Comparison of ENCODE assay signal across 24 mouse cellular contexts in the genomic region with DNA sequence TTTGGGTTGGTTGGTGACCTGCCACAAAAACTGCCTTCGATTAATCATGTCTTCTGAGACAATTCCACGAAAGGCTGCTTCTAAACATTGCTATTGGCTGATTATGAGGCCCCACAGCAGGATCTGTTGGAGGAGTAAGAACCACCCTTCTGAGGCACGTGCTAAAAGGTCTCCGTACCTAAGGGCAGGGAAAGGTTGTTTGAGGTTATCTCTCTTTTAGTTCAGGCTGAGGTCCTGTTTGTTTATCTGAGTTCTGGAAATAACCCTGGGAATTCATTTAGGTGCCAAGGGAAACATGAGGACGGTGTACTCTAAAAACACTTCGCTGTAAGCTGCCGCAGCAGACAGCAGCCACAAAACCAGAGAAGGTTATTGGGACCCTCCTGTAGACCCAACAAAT. TPM values are rescaled to one million over a fixed set of nuclear protein-coding genes. Genes with fewer than 3 reads are reported as not detected.
A peak's percentile ranks its signal among the peaks of the same experiment; 100 is the strongest.
DNase-seq lines count a peak whose midpoint lies in the region; ATAC-seq and TF ChIP-seq lines count a peak whose summit lies in the region.
"Had no signal": no experiment of that assay in that cellular context is flagged by ENCODE, and none has a peak within 500 bp of the region (broad histone marks: within the 10 kb centered on the region; RNA-seq: fewer than 3 reads in every experiment).

No protein-coding gene starts in this region.

- DNase-seq in gastrocnemius, adult 18-20 months (ENCODE audit: low spot score), result peak; percentile 52
- no peak for DNase-seq in gastrocnemius, postnatal 4 days (ENCODE audit: low spot score in 2 of 2)
- DNase-seq in heart, adult 2 months, result peak in 1 of 2 experiments; percentile 48
- DNase-seq in brain, adult 2 months (ENCODE audit: low read depth, low spot score), result peak; percentile 3
- DNase-seq in heart, postnatal 14 days, result peak; percentile 5 to 21
- DNase-seq in natural killer cell, adult 2 months (ENCODE audit: low spot score in 2 of 2), result no peak
- DNase-seq in cerebellum, postnatal 14 days, result no peak
- DNase-seq: adrenal gland, adult 8-10 months; cerebellum, adult 2 months; cerebellum, postnatal 36 days; embryo, embryonic 11 days; lung, postnatal 10 days; right cerebral cortex, postnatal 14 days; spleen, adult 18-20 months had no signal

- no peaks in the 10 kb centered on the region for H3K27me3 ChIP-seq in heart, adult 2 months (ENCODE audit: control insufficient read depth, insufficient read depth, low read length)
- H3K27me3 ChIP-seq in heart, embryonic 11.5 days (ENCODE audit: control insufficient read depth, insufficient read depth, low read length), result no peaks in the 10 kb centered on the region
- H3K27me3 ChIP-seq: embryonic facial prominence, embryonic 13.5 days; forebrain, embryonic 12.5 days; kidney, embryonic 15.5 days; midbrain, embryonic 12.5 days had no signal

- no peak for TF ChIP-seq CTCF in heart, adult 2 months (IDR thresholded peaks at IDR 0.05)

- H3K79me2 ChIP-seq in heart, adult 2 months (replicated peaks; ENCODE audit: control insufficient read depth, insufficient read depth, low read length), result no peaks in the 10 kb centered on the region

- TF ChIP-seq POLR2A in heart, adult 2 months (IDR thresholded peaks at IDR 0.05; ENCODE audit: insufficient read depth, low read depth, low read length), result peak; percentile 15; the same call in 1 of the 2 replicates

- peak overlapping the region; percentile 83 for H3K27ac ChIP-seq in heart, adult 2 months
- H3K27ac ChIP-seq in heart, embryonic 11.5 days (ENCODE audit: low read depth, low read length), result no peak overlapping the region
- H3K27ac ChIP-seq: embryonic facial prominence, embryonic 13.5 days; forebrain, embryonic 12.5 days; hindbrain, embryonic 10.5 days; hindbrain, postnatal 0 days; kidney, embryonic 15.5 days; midbrain, embryonic 12.5 days had no signal

- no peaks in the 10 kb centered on the region for H3K36me3 ChIP-seq in heart, adult 2 months (ENCODE audit: control insufficient read depth, insufficient read depth, low read length)
- no peaks in the 10 kb centered on the region for H3K36me3 ChIP-seq in heart, embryonic 11.5 days (ENCODE audit: control insufficient read depth, insufficient read depth, low read length)
- H3K36me3 ChIP-seq: embryonic facial prominence, embryonic 13.5 days; forebrain, embryonic 12.5 days; hindbrain, embryonic 10.5 days; kidney, embryonic 15.5 days; midbrain, embryonic 12.5 days had no signal

- H3K4me1 ChIP-seq in heart, adult 2 months (ENCODE audit: control insufficient read depth, insufficient read depth, low read length), result peaks cover 7% of the 10 kb centered on the region
- H3K4me1 ChIP-seq in heart, embryonic 11.5 days (ENCODE audit: control insufficient read depth, insufficient read depth, low read length), result no peaks in the 10 kb centered on the region
- H3K4me1 ChIP-seq: embryonic facial prominence, embryonic 13.5 days; forebrain, embryonic 12.5 days; hindbrain, embryonic 10.5 days; kidney, embryonic 15.5 days; midbrain, embryonic 12.5 days had no signal

- intact Hi-C loops in heart, adult 2 months (cut with DNase I), result loop anchor here (5.0 kb wide), 1 partner anchor 62 kb away; no protein-coding TSS in a partner anchor
- intact Hi-C loops in heart, postnatal 14 days (cut with DNase I), result no loop called here

- no peaks in the 10 kb centered on the region for H3K9me3 ChIP-seq in heart, embryonic 11.5 days (replicated peaks; ENCODE audit: control insufficient read depth, low read length)
- H3K9me3 ChIP-seq: embryonic facial prominence, embryonic 13.5 days; forebrain, embryonic 12.5 days; hindbrain, embryonic 10.5 days; kidney, embryonic 15.5 days; midbrain, embryonic 12.5 days had no signal

- WGBS in heart, adult 2 months, result 25% methylated on average over 7 of the region's 7 CpGs
- WGBS in heart, embryonic 11.5 days (ENCODE audit: insufficient replicate concordance), result 44% methylated on average over 7 of the region's 7 CpGs

- no peak for ATAC-seq in heart, embryonic 11.5 days (replicated peaks; ENCODE audit: insufficient number of reproducible peaks, low FRiP score, low TSS enrichment)
- ATAC-seq: activated CD4-positive, CD25-positive, alpha-beta regulatory T cell, adult 4 months; hindbrain, postnatal 0 days; intestine, postnatal 0 days had no signal

- no peak overlapping the region; the same call in 1 of the 2 replicates for H3K9ac ChIP-seq in heart, adult 2 months (ENCODE audit: low read depth, low read length)
- no peak overlapping the region for H3K9ac ChIP-seq in heart, embryonic 11.5 days (ENCODE audit: low read depth, low read length)
- H3K9ac ChIP-seq: embryonic facial prominence, embryonic 13.5 days; forebrain, embryonic 12.5 days; kidney, embryonic 15.5 days; midbrain, embryonic 12.5 days had no signal

- H3K4me3 ChIP-seq in heart, adult 2 months, result no peak overlapping the region
- H3K4me3 ChIP-seq in heart, embryonic 11.5 days (ENCODE audit: low read depth, low read length), result no peak overlapping the region
- H3K4me3 ChIP-seq: embryonic facial prominence, embryonic 13.5 days; erythroblast, embryonic 14.5 days; forebrain, embryonic 12.5 days; hindbrain, embryonic 10.5 days; kidney, embryonic 15.5 days; midbrain, embryonic 12.5 days had no signal

- H3K4me2 ChIP-seq in heart, embryonic 11.5 days, result no peak overlapping the region
- H3K4me2 ChIP-seq: embryonic facial prominence, embryonic 13.5 days; forebrain, embryonic 12.5 days; kidney, embryonic 15.5 days; midbrain, embryonic 12.5 days had no signal

- no peak for TF ChIP-seq EP300 in heart, adult 2 months (IDR thresholded peaks at IDR 0.05; ENCODE audit: insufficient read depth, low read depth, low read length)

RNA-seq across cellular contexts. Expression of a gene that starts 47.4 kb away (rescaled TPM):
- 1 to 10 TPM; 6.8 to 8.2 TPM for total RNA-seq in gastrocnemius, adult 18-20 months (2021)
- 1 to 10 TPM; 4.4 to 5.6 TPM for total RNA-seq in gastrocnemius, postnatal 4 days (2021)
- total RNA-seq in heart, adult 2 months (2021), result 10 to 100 TPM; 34.8 to 57.6 TPM
- polyA plus RNA-seq in heart, adult 2 months (2012; rRNA removed), result 37.8 and 50.5 TPM in 2 replicates
- polyA plus RNA-seq in heart, embryonic 11.5 days (2014; fragmentation: Nextera tagmentation; extraction: Ambion mirVana), result 15.3 and 18.0 TPM in 2 replicates
- total RNA-seq in heart, postnatal 14 days (2021), result 10 to 100 TPM; 33.2 to 39.7 TPM

RNA-seq across cellular contexts. Expression of a gene that starts 51.8 kb away (rescaled TPM):
- total RNA-seq in gastrocnemius, adult 18-20 months (2021), result 100 to 1,000 TPM; 220 to 252 TPM
- total RNA-seq in gastrocnemius, postnatal 4 days (2021), result 10 to 100 TPM; 47.9 to 59.3 TPM
- 100 to 1,000 TPM; 135 to 224 TPM for total RNA-seq in heart, adult 2 months (2021)
- 37.5 and 76.6 TPM in 2 replicates for polyA plus RNA-seq in heart, adult 2 months (2012; rRNA removed)
- polyA plus RNA-seq in heart, embryonic 11.5 days (2014; fragmentation: Nextera tagmentation; extraction: Ambion mirVana), result 31.6 and 36.5 TPM in 2 replicates
- 100 to 1,000 TPM; 219 to 274 TPM for total RNA-seq in heart, postnatal 14 days (2021)

Comparison
In these comparisons a context has a peak if more than half of its experiments do, and no peak if none do; other contexts are left out.
1. DNase-seq: peak in gastrocnemius, adult 18-20 months (single experiment), brain, adult 2 months (single experiment) and heart, postnatal 14 days (2 of 2); none in gastrocnemius, postnatal 4 days (0 of 2), natural killer cell, adult 2 months (0 of 2) and cerebellum, postnatal 14 days (0 of 2).